8 mouse cellular contexts compared by ENCODE assay signal in the genomic region with DNA sequence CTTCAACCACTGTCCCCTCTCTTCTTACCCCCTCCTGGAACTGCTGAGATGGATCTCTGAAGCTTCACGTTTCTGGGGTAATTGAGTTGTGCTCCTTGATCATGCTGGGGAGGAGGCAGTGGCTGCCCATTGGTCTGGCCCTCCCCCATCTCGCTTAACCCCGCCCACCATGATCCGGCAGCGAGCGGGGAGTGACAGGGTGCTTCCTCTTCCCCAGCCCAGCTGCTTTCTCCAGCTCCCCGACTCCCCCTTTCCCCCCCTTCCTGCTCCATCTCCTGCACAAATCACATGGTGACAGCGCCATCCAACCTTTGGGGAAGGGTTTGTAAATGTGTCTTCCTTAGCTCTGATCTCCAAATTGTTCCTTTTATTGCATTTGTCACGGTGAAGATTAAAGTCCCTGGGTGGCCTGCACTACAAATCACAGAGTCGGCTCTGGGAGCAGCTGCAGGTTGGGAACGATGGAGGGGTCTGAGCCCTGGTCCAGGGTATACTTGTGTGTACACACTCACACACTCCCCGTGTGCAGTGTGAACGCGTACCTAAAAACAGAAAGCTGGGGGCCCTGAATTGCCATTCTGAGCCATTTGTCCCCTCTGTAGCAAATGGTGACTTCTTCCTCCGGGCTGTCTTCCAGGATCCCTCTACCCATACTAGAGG. TPM values are rescaled to one million over a fixed set of nuclear protein-coding genes. Genes with fewer than 3 reads are reported as not detected.
A peak's percentile ranks its signal among the peaks of the same experiment; 100 is the strongest.
DNase-seq lines count a peak whose midpoint lies in the region; ATAC-seq and TF ChIP-seq lines count a peak whose summit lies in the region.

No protein-coding gene starts in this region.

- ATAC-seq in embryonic facial prominence, embryonic 15.5 days (ENCODE audit: insufficient number of reproducible peaks, low FRiP score, low TSS enrichment, low read depth): peak; percentile 73
- ATAC-seq in heart, embryonic 16.5 days (replicated peaks; ENCODE audit: extremely low read depth, insufficient read depth, low FRiP score): peak; percentile 67; the same call in 1 of the 2 replicates
- ATAC-seq in neural tube, embryonic 13.5 days (ENCODE audit: low read depth): peak; percentile 68

- peak overlapping the region; percentile 16; the same call in 1 of the 2 replicates for H3K4me3 ChIP-seq in embryonic facial prominence, embryonic 15.5 days (replicated peaks)
- peak overlapping the region; percentile 31 for H3K4me3 ChIP-seq in heart, embryonic 16.5 days (ENCODE audit: low read length)
- H3K4me3 ChIP-seq in lung, adult 2 months (replicated peaks; ENCODE audit: extremely low read depth, low read depth, low read length): no peak overlapping the region
- H3K4me3 ChIP-seq in neural tube, embryonic 13.5 days: peak overlapping the region; percentile 6; the same call in 1 of the 2 replicates

- peaks cover 21% of the 10 kb centered on the region for H3K27me3 ChIP-seq in embryonic facial prominence, embryonic 15.5 days
- peaks cover 3% of the 10 kb centered on the region; the same call in 1 of the 2 replicates for H3K27me3 ChIP-seq in heart, embryonic 16.5 days (ENCODE audit: control insufficient read depth, insufficient read depth, low read length)
- peaks cover 19% of the 10 kb centered on the region for H3K27me3 ChIP-seq in neural tube, embryonic 13.5 days

- 13% methylated on average over 15 of the region's 15 CpGs for WGBS in embryonic facial prominence, embryonic 15.5 days
- WGBS in heart, embryonic 16.5 days: 16% methylated on average over 15 of the region's 15 CpGs
- WGBS in lung, adult 2 months: 17% methylated on average over 15 of the region's 15 CpGs
- WGBS in neural tube, embryonic 13.5 days: 7% methylated on average over 15 of the region's 15 CpGs

- peak overlapping the region; percentile 49 for H3K4me2 ChIP-seq in embryonic facial prominence, embryonic 15.5 days (replicated peaks)
- peak overlapping the region; percentile 57 for H3K4me2 ChIP-seq in heart, embryonic 16.5 days (ENCODE audit: low read depth, low read length)
- H3K4me2 ChIP-seq in neural tube, embryonic 13.5 days: peak overlapping the region; percentile 49

- no peak overlapping the region for H3K9ac ChIP-seq in embryonic facial prominence, embryonic 15.5 days
- peak overlapping the region; percentile 59 for H3K9ac ChIP-seq in heart, embryonic 16.5 days (ENCODE audit: low read length)
- H3K9ac ChIP-seq in neural tube, embryonic 13.5 days: peak overlapping the region; percentile 63

- H3K9me3 ChIP-seq in embryonic facial prominence, embryonic 15.5 days (replicated peaks): no peaks in the 10 kb centered on the region
- H3K9me3 ChIP-seq in heart, embryonic 16.5 days (replicated peaks; ENCODE audit: control insufficient read depth, low read length): no peaks in the 10 kb centered on the region
- H3K9me3 ChIP-seq in neural tube, embryonic 13.5 days: no peaks in the 10 kb centered on the region

- H3K4me1 ChIP-seq in embryonic facial prominence, embryonic 15.5 days: peaks cover 19% of the 10 kb centered on the region
- peaks cover 13% of the 10 kb centered on the region for H3K4me1 ChIP-seq in heart, embryonic 16.5 days (ENCODE audit: control insufficient read depth, insufficient read depth, low read length)
- H3K4me1 ChIP-seq in lung, adult 2 months (ENCODE audit: control insufficient read depth, insufficient read depth, low read length): no peaks in the 10 kb centered on the region
- peaks cover 57% of the 10 kb centered on the region for H3K4me1 ChIP-seq in neural tube, embryonic 13.5 days (replicated peaks)

- peak; percentile 69 for DNase-seq in 416B (ENCODE audit: low read depth)
- peak; percentile 92 for DNase-seq in adrenal gland, adult 2 months
- peak; percentile 85 for DNase-seq in kidney, postnatal 10 days
- peak; percentile 35 for DNase-seq in lung, adult 2 months
- DNase-seq in thymus, postnatal 4 days: peak; percentile 62

- H3K36me3 ChIP-seq in embryonic facial prominence, embryonic 15.5 days: no peaks in the 10 kb centered on the region
- H3K36me3 ChIP-seq in heart, embryonic 16.5 days (ENCODE audit: control insufficient read depth, insufficient read depth): no peaks in the 10 kb centered on the region
- H3K36me3 ChIP-seq in neural tube, embryonic 13.5 days: no peaks in the 10 kb centered on the region

- no peak for TF ChIP-seq CTCF in lung, adult 2 months (IDR thresholded peaks at IDR 0.05; ENCODE audit: insufficient read depth, low read length)

- no peak for TF ChIP-seq POLR2A in lung, adult 2 months (IDR thresholded peaks at IDR 0.05; ENCODE audit: borderline replicate concordance, extremely low read depth, low read depth, low read length)

- H3K27ac ChIP-seq in embryonic facial prominence, embryonic 15.5 days (replicated peaks): no peak overlapping the region
- no peak overlapping the region for H3K27ac ChIP-seq in heart, embryonic 16.5 days (ENCODE audit: low read length)
- peak overlapping the region; percentile 92 for H3K27ac ChIP-seq in neural tube, embryonic 13.5 days (replicated peaks)

RNA-seq across cellular contexts. Expression of a gene that starts 52.5 kb away (rescaled TPM):
- 10 to 100 TPM; 31.7 to 34.8 TPM for total RNA-seq in adrenal gland, adult 2 months (2021)
- polyA plus RNA-seq in adrenal gland, adult 2 months (2012; rRNA removed): 7.8 and 10.5 TPM in 2 replicates
- polyA plus RNA-seq in embryonic facial prominence, embryonic 15.5 days (2015; fragmentation: Nextera tagmentation; extraction: Ambion mirVana): 45.6 and 48.4 TPM in 2 replicates
- polyA plus RNA-seq in heart, embryonic 16.5 days (2015; fragmentation: Nextera tagmentation; extraction: Ambion mirVana): 30.9 and 31.4 TPM in 2 replicates
- polyA plus RNA-seq in lung, adult 2 months (2012; rRNA removed): 11.7 and 16.9 TPM in 2 replicates
- 67.7 and 72.7 TPM in 2 replicates for polyA plus RNA-seq in neural tube, embryonic 13.5 days (2015; fragmentation: Nextera tagmentation; extraction: Ambion mirVana)

Comparison
In these comparisons a context has a peak if more than half of its experiments do, and no peak if none do; other contexts are left out.
1. DNase-seq: peak in every context shown above with its lines; median percentile 92 in adrenal gland, adult 2 months; 85 in kidney, postnatal 10 days; 69 in 416B; 62 in thymus, postnatal 4 days; 35 in lung, adult 2 months.